Mouse (Mus musculus) midbrain, embryonic 14.5 days (tissue): ENCODE measurements around the gene Tcf3. TPM values are rescaled to one million over a fixed set of nuclear protein-coding genes. Genes with fewer than 3 reads are reported as not detected.

Experiments
- ATAC-seq: fragments of 200-750 bp; cut with Nextera tagmentation; 2 replicates; pipeline ENCODE4 v1.8.0; 2017; ENCODE audit warnings: moderate number of reproducible peaks, moderate library complexity; ENCODE audit not compliant: low FRiP score, low TSS enrichment
- DNase-seq: peaks from one replicate; pipeline ENCODE4 v3.0.0-alpha.2; 2015
- H3K27ac ChIP-seq: fragments of 300-500 bp; sonication (generic); replicated peaks from 2 replicates; pipeline ENCODE4 v1.5.1; 2014; ENCODE audit warnings: mild to moderate bottlenecking, low read depth, low read length, moderate library complexity
- H3K27me3 ChIP-seq: fragments of 300-500 bp; sonication (generic); 2 replicates; pipeline ENCODE4 v1.6.1; 2014; ENCODE audit warnings: low read length, control low read depth, mixed read lengths; ENCODE audit not compliant: control insufficient read depth, insufficient read depth
- H3K36me3 ChIP-seq: fragments of 300-500 bp; sonication (generic); 2 replicates; pipeline ENCODE4 v1.6.1; 2014; ENCODE audit warnings: low read length, control low read depth; ENCODE audit not compliant: control insufficient read depth, insufficient read depth
- H3K4me1 ChIP-seq: fragments of 300-500 bp; sonication (generic); 2 replicates; pipeline ENCODE4 v1.6.1; 2014; ENCODE audit warnings: mild to moderate bottlenecking, antibody characterized with exemption, low read length, control low read depth; ENCODE audit not compliant: control insufficient read depth, insufficient read depth
- H3K4me2 ChIP-seq: fragments of 300-500 bp; sonication (generic); 2 replicates; pipeline ENCODE4 v1.6.1; 2014; ENCODE audit warnings: mild to moderate bottlenecking, low read length, moderate library complexity
- H3K4me3 ChIP-seq: fragments of 300-500 bp; sonication (generic); replicated peaks from 2 replicates; pipeline ENCODE4 v1.5.1; 2014; ENCODE audit warnings: low read depth, low read length
- H3K9ac ChIP-seq: fragments of 300-500 bp; sonication (generic); replicated peaks from 2 replicates; pipeline ENCODE4 v1.6.1; 2014; ENCODE audit warnings: mild to moderate bottlenecking, low read length, moderate library complexity
- H3K9me3 ChIP-seq: fragments of 300-500 bp; sonication (generic); 2 replicates; pipeline ENCODE4 v1.6.1; 2016; ENCODE audit warnings: low read length, control low read depth, mixed read lengths; ENCODE audit not compliant: control insufficient read depth
- WGBS: fragments of 180-500 bp; shearing (Covaris S2); extraction: QIAGEN DNeasy Blood & Tissue Kit; methylation state at CpG from one replicate; pipeline ENCODE4 v1.1.7; 2014; 5-methylcytosine and 5-hydroxymethylcytosine counted together
- polyA plus RNA-seq: library from polyadenylated mRNA; unstranded; fragments of >200 nt; fragmentation: Nextera tagmentation; extraction: Ambion mirVana; gene quantifications from 2 replicates; pipeline ENCODE4 v1.2.1, GENCODE M21; 2014

Tcf3 gene
- polyA plus RNA-seq = 49.8 and 60.4 TPM in 2 replicates

DNA sequence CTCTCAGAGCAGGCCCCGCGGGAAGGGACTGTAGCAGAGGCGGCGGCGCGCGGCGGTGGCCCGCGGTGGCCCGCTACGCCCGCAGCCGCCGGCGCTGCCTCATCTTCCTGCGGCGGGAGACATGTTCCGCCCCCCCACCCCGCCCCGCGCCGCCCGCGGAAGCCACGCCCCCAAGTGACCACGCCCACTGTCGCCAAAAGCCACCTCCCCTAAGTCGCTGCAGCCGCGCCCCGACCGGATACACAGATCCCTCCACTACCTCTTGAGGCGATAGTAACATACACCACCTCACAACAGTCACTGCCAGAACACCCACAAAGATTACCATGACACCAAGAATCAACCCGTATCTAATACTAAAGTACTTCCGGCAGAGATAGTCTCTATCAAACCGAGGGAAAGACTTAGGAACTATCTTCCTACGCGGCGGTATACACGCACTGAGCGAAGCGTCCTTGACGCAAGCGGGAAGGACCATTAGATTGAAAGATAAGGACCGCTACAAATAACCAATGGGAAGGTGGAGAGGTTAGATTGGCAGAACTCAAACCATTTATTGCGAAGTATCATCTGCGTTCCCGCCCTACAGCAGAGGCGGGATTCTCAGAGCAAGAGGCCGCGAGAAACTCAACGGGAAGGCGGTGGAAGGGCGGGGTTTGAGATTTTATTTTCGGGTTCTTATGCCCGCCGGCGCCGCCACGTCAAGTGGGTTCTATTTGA, at the start of gene Tcf3:
Gene Tcf3 (minus strand): TSS at position 135 of the 720 bp plus-strand sequence.
- H3K27ac ChIP-seq = peak within 1 kb of the TSS; percentile 95
- ATAC-seq = peak; percentile 93
- H3K9ac ChIP-seq = peak within 1 kb of the TSS; percentile 90
- under 1% methylated on average over 60 of the region's 61 CpGs for WGBS
- DNase-seq = peak; percentile 99
- H3K36me3 ChIP-seq = peaks cover 23% of the 10 kb centered on the region
- peak within 1 kb of the TSS; percentile 97 for H3K4me3 ChIP-seq
- H3K4me1 ChIP-seq = peaks cover 14% of the 10 kb centered on the region
- H3K9me3 ChIP-seq = no peaks in the 10 kb centered on the region
- no peaks in the 10 kb centered on the region for H3K27me3 ChIP-seq
- H3K4me2 ChIP-seq = peak within 1 kb of the TSS; percentile 79

DNA sequence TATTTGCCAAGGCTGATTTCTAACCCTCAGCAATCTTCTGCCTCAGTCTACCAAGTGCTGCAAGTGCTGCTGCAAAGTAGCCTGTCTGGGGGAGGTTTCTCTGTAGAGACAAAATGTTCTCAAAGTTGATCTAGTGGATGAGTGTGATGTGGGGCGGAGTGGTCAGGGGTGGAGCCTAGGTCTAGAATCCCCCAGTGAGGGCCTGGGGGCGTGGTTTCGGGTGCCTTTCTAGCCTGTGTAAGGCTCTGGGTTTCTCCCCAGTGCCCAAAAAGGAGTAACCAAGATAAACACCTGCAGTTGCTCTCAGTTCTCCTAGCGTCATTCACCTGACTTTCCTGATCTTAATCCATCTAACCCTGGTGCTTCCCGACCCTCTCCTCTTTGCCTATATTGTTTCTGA, 47.6 kb upstream of the Tcf3 start:
- no peak overlapping the region for H3K27ac ChIP-seq
- no peak overlapping the region for H3K4me2 ChIP-seq
- DNase-seq (no peak), ATAC-seq (no peak)
- H3K36me3 ChIP-seq = no peaks in the 10 kb centered on the region
- no peaks in the 10 kb centered on the region for H3K9me3 ChIP-seq
- no peak overlapping the region for H3K4me3 ChIP-seq
- 22% methylated on average over 5 of the region's 5 CpGs for WGBS
- 0 out of 2 replicates have a peak, but pooled peaks cover 15% of the 10 kb centered on the region for H3K27me3 ChIP-seq
- H3K4me1 ChIP-seq = no peaks in the 10 kb centered on the region
- no peak overlapping the region for H3K9ac ChIP-seq

DNA sequence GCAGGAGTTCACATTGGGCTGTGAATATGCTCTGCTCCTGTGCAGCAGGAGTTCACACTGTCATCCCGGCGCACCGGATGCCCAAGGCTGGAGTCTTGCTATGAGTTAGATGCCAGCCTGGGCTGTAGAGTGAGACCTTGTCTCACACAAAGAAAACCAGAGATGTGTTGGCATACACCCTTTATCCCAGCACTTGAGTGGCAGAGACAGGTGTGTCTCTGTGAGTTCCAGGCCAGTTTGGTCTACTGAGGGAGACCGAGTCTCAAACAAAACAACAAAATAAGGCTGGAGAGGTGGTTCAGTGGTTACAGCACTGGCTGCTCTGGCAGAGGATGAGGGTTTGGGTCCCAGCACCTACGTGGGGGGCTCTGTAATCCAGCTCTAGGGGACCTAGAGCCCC, 45.1 kb upstream of the Tcf3 start:
- Histone ChIP-seq H3K4me3 (no peak overlapping the region), H3K4me2 (no peak overlapping the region), H3K27ac (no peak overlapping the region), H3K9ac (no peak overlapping the region), H3K27me3 (0 out of 2 replicates have a peak, but pooled peaks cover 4% of the 10 kb centered on the region), H3K36me3 (no peaks in the 10 kb centered on the region), H3K4me1 (0 out of 2 replicates have a peak, but pooled peaks cover 3% of the 10 kb centered on the region), H3K9me3 (no peaks in the 10 kb centered on the region)
- DNase-seq = no peak
- WGBS = 73% methylated on average over 5 of the region's 5 CpGs
- no peak for ATAC-seq

DNA sequence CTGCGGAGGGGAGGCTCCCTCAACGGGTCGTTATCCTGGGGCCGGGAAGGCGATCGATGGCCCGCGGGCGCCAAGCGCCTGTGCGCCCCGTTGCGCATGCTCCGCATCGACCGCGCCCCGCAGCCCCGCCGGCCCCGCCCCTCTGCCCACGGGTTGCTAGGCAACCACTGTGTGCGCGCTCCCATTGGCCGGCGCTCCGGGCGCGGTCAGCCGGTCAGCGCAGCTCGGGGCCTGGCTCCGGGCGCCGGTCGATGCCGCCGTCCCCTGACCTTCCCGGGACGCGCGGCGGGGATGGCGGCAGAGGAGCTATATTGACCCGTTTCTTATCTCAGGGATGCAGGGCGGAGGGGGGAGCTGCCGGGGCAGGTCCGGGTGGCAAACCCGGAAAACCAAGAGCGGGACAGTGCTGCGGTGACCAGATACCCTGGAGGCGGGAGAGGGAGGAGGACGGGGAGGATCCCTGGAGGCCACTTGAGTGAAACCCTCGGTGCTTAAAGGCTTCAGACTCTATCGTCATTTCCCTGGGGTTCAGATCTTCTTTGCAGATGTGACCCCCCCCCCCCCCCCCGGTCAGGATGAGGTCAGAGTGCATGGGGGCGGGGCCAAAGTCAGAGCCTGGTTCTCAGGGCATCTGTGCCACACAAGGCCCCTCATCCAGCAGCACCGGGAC, 42.0 kb upstream of the Tcf3 start:
- Histone ChIP-seq H3K9me3 (no peaks in the 10 kb centered on the region), H3K36me3 (no peaks in the 10 kb centered on the region), H3K27ac (peak overlapping the region; percentile 84), H3K4me3 (peak overlapping the region; percentile 56), H3K27me3 (no peaks in the 10 kb centered on the region), H3K4me1 (0 out of 2 replicates have a peak, but pooled peaks cover 3% of the 10 kb centered on the region), H3K4me2 (peak overlapping the region; percentile 73), H3K9ac (peak overlapping the region; percentile 57)
- DNase-seq = peak; percentile 95
- ATAC-seq = peak; percentile 83
- 1% methylated on average over 57 of the region's 58 CpGs for WGBS

DNA sequence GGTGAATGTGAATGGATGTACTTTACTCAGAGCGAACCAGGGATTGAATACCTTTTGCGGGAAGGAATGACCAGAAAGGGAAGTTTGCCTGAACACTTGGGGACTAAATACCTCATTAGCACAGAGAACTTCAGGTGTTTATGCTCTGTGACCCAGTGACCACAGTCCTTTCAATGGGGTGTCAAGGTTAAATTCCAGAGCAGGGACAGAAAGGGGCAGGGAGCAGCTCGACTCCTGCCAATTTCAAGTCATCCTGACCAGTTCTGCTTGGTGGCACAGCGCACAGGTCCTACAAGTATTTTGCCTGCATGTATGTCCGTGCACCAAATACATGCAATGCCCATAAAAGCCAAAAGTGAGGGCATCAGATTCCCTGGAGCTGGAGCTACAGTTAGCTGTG, 31.6 kb upstream of the Tcf3 start:
- Histone ChIP-seq H3K4me2 (peak overlapping the region; percentile 33; the same call in 1 of the 2 replicates), H3K9me3 (no peaks in the 10 kb centered on the region)
- ATAC-seq = no peak

DNA sequence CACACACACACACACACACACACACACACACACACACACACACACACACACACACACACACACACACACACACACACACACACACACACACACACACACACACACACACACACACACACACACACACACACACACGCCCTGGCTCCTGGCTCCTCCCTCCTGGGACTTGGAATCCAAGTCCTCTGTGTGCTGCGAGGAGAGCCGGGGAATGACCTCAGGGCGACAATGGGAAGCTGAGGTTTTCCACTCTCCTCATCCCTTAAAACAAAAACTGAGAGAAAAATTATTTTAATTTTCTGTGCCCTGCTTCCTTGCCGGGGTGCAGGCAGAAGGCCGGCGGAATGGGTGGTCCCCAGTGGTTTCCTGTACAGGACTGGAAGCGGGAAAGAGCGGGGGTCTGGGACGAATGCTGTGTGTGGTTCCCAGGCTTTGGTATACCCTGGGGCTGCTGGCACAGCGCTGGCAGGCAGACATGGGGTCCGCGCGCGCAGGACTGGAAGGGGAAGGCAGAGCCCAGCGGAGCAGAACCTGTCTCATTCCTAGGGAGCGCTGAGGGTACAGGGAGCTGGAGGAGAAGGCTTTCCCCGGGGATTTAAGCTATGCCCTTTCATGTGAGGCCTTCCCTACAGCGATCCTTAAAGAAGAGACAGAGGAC, 31.1 kb upstream of the Tcf3 start:
- H3K9ac ChIP-seq = 0 out of 2 replicates have a peak overlapping the region, but pooled peaks have one; percentile 12
- no peaks in the 10 kb centered on the region for H3K36me3 ChIP-seq
- no peak overlapping the region for H3K4me3 ChIP-seq
- H3K27me3 ChIP-seq = no peaks in the 10 kb centered on the region
- DNase-seq (peak; percentile 46), ATAC-seq (no peak)
- peak overlapping the region; percentile 33 for H3K4me2 ChIP-seq
- WGBS = 2% methylated on average over 19 of the region's 19 CpGs
- H3K27ac ChIP-seq = no peak overlapping the region
- H3K9me3 ChIP-seq = no peaks in the 10 kb centered on the region
- 0 out of 2 replicates have a peak, but pooled peaks cover 4% of the 10 kb centered on the region for H3K4me1 ChIP-seq

More for the DNA sequence above, 31.6 kb upstream of the Tcf3 start:
- Histone ChIP-seq H3K9ac (0 out of 2 replicates have a peak overlapping the region, but pooled peaks have one; percentile 12), H3K4me1 (0 out of 2 replicates have a peak, but pooled peaks cover 4% of the 10 kb centered on the region), H3K4me3 (no peak overlapping the region), H3K36me3 (no peaks in the 10 kb centered on the region), H3K27ac (no peak overlapping the region), H3K27me3 (no peaks in the 10 kb centered on the region)
- WGBS = 55% methylated on average over 5 of the region's 5 CpGs
- DNase-seq = no peak

DNA sequence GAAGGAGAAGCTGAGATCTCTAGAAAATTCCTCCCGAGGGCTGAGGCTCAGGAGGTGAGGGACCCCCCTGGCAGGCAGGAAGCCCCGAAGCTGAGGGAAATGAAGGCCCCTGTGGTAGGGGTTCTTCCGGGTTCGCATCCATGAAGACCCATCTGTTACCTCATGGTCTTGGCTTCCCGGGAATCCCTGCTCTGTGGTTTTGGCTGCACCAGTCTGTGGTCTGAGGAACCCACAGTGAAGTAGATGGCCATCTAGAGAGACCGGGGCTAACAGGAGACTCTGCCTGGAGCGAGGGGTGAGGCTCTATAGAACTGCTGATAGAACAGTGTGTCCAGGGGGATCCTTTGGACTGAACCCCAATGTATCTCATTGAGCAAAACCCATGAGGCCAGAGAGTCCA, 27.9 kb upstream of the Tcf3 start:
- Histone ChIP-seq H3K4me3 (no peak overlapping the region), H3K4me2 (no peak overlapping the region), H3K9ac (no peak overlapping the region), H3K4me1 (0 out of 2 replicates have a peak, but pooled peaks cover 4% of the 10 kb centered on the region), H3K36me3 (no peaks in the 10 kb centered on the region), H3K9me3 (no peaks in the 10 kb centered on the region), H3K27ac (no peak overlapping the region), H3K27me3 (no peaks in the 10 kb centered on the region)
- no peak for DNase-seq
- WGBS = 81% methylated on average over 7 of the region's 7 CpGs
- no peak for ATAC-seq

DNA sequence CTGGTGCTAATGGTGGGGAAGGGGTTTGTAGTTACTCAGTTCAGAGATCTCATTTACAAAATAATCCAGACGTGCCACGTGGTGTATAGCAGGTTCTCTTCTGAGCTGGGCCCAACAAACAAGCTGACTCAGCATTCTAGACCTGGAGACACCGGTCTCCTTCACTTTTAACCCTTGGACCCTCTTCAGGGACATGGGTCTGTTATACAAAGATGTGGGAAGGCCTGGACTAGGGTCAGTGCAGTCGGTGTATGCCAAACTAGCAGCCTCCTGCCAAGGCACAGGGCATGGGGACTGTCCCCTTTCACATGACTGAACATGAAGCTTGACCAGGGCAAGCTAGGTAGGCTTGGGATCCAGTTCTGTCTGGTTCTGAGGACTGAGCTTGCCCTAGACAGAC, 26.9 kb upstream of the Tcf3 start:
- H3K27me3 ChIP-seq = no peaks in the 10 kb centered on the region
- H3K4me3 ChIP-seq = no peak overlapping the region
- 62% methylated on average over 4 of the region's 4 CpGs for WGBS
- ATAC-seq (no peak), DNase-seq (no peak)
- no peak overlapping the region for H3K9ac ChIP-seq
- no peak overlapping the region for H3K27ac ChIP-seq
- no peaks in the 10 kb centered on the region for H3K36me3 ChIP-seq
- H3K4me1 ChIP-seq = 0 out of 2 replicates have a peak, but pooled peaks cover 4% of the 10 kb centered on the region
- H3K9me3 ChIP-seq = no peaks in the 10 kb centered on the region
- H3K4me2 ChIP-seq = no peak overlapping the region
